Mouse (Mus musculus) intestine, postnatal 0 days (tissue): Measurements from ENCODE around the gene Ptpn7. TPM values are rescaled to one million over a fixed set of nuclear protein-coding genes. Genes with fewer than 3 reads are reported as not detected.
A peak's percentile ranks its signal among the peaks of the same experiment; 100 is the strongest.

Experiments
- ATAC-seq: fragments of 200-750 bp; cut with Nextera tagmentation; 2 replicates; pipeline ENCODE4 v1.8.0; 2017; ENCODE audit warnings: mild to moderate bottlenecking, moderate TSS enrichment, moderate library complexity
- H3K27ac ChIP-seq: fragments of 300-500 bp; sonication (generic); 2 replicates; pipeline ENCODE4 v1.5.1; 2014; ENCODE audit warnings: mild to moderate bottlenecking, low read depth, low read length, moderate library complexity
- H3K27me3 ChIP-seq: fragments of 300-500 bp; sonication (generic); replicated peaks from 2 replicates; pipeline ENCODE4 v1.6.1; 2014; ENCODE audit warnings: low read length, mixed read lengths; ENCODE audit not compliant: control insufficient read depth, insufficient read depth
- H3K36me3 ChIP-seq: fragments of 300-500 bp; sonication (generic); 2 replicates; pipeline ENCODE4 v1.6.1; 2014; ENCODE audit warnings: mild to moderate bottlenecking, moderate library complexity; ENCODE audit not compliant: control insufficient read depth, insufficient read depth
- H3K4me1 ChIP-seq: fragments of 300-500 bp; sonication (generic); replicated peaks from 2 replicates; pipeline ENCODE4 v1.6.1; 2014; ENCODE audit warnings: antibody characterized with exemption, low read length, mixed read lengths; ENCODE audit not compliant: control insufficient read depth, insufficient read depth
- H3K4me2 ChIP-seq: fragments of 300-500 bp; sonication (generic); replicated peaks from 2 replicates; pipeline ENCODE4 v1.6.1; 2014; ENCODE audit warnings: low read depth, mild to moderate bottlenecking, moderate library complexity
- H3K4me3 ChIP-seq: fragments of 300-500 bp; sonication (generic); 2 replicates; pipeline ENCODE4 v1.5.1; 2014; ENCODE audit warnings: low read depth, low read length
- H3K9ac ChIP-seq: fragments of 300-500 bp; sonication (generic); 2 replicates; pipeline ENCODE4 v1.6.1; 2014; ENCODE audit warnings: mild to moderate bottlenecking, low read depth, low read length
- H3K9me3 ChIP-seq: fragments of 300-500 bp; sonication (generic); 2 replicates; pipeline ENCODE4 v1.6.1; 2016; ENCODE audit warnings: mixed run types; ENCODE audit not compliant: control insufficient read depth
- CTCF ChIP-seq: sonication (generic); IDR thresholded peaks from 2 replicates; pipeline ENCODE4 v1.5.1; 2016; ENCODE audit warnings: low read depth, mild to moderate bottlenecking, control low read depth, antibody characterized with exemption, moderate library complexity
- WGBS: fragments of 180-500 bp; shearing (Covaris S2); extraction: QIAGEN DNeasy Blood & Tissue Kit; methylation state at CpG from one replicate; pipeline ENCODE4 v1.1.7; 2014; 5-methylcytosine and 5-hydroxymethylcytosine counted together
- polyA plus RNA-seq: library from polyadenylated mRNA; unstranded; fragments of >200 nt; fragmentation: Nextera tagmentation; extraction: Ambion mirVana; gene quantifications from 2 replicates; pipeline ENCODE4 v1.2.1, GENCODE M21; 2015

Gene Ptpn7
- polyA plus RNA-seq, 1 experiment from 2014 or later = 0.76 TPM

GRCm38 (mm10) chr1:135136500-135136899 is 4.0 kb downstream of the Ptpn7 start:
- Histone ChIP-seq H3K36me3 (no peaks in the 10 kb centered on the region), H3K9ac (no peak overlapping the region), H3K4me1 (no peaks in the 10 kb centered on the region), H3K9me3 (no peaks in the 10 kb centered on the region), H3K4me2 (no peak overlapping the region), H3K4me3 (no peak overlapping the region), H3K27ac (no peak overlapping the region), H3K27me3 (no peaks in the 10 kb centered on the region)
- 7% methylated on average over 1 of the region's 1 CpGs for WGBS
- no peak for ATAC-seq
- TF ChIP-seq CTCF = peak; percentile 99

DNA sequence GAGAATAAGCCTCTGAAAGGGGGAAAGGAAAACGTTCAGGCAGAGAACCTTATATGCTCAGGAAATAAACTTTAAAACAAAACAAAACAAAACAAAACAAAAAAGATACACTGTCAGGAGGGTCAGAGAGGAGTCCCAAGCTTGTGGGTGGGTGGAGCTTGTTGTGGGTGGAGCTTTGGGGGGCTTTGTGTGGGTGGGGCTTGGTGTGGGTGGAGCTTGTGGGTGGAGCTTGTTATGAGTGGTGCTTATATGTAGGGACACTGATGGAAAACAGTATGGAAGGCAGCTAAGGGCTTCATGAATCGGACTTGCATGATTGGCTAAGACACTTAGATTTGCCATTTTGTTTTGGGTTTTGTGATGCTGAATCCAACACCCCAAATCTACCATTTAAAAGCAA is 7.4 kb downstream of the Ptpn7 start:
- no peak overlapping the region for H3K4me3 ChIP-seq
- 64% methylated on average over 2 of the region's 2 CpGs for WGBS
- TF ChIP-seq CTCF = no peak
- no peak overlapping the region for H3K9ac ChIP-seq
- no peak for ATAC-seq
- H3K4me2 ChIP-seq = no peak overlapping the region
- no peak overlapping the region for H3K27ac ChIP-seq
- H3K9me3 ChIP-seq = no peaks in the 10 kb centered on the region
- H3K4me1 ChIP-seq = no peaks in the 10 kb centered on the region
- no peaks in the 10 kb centered on the region for H3K36me3 ChIP-seq
- H3K27me3 ChIP-seq = 0 out of 2 replicates have a peak, but pooled peaks cover 2% of the 10 kb centered on the region

GRCm38 (mm10) chr1:135142452-135142851 is 10.0 kb downstream of the Ptpn7 start:
- no peak overlapping the region for H3K4me2 ChIP-seq
- H3K27ac ChIP-seq = no peak overlapping the region
- no peak overlapping the region for H3K4me3 ChIP-seq
- H3K36me3 ChIP-seq = no peaks in the 10 kb centered on the region
- H3K9me3 ChIP-seq = no peaks in the 10 kb centered on the region
- peaks cover 2% of the 10 kb centered on the region; the same call in 1 of the 2 replicates for H3K27me3 ChIP-seq
- TF ChIP-seq CTCF = no peak
- ATAC-seq = no peak
- 58% methylated on average over 2 of the region's 2 CpGs for WGBS
- no peak overlapping the region for H3K9ac ChIP-seq
- H3K4me1 ChIP-seq = no peaks in the 10 kb centered on the region

- H3K27me3 ChIP-seq = peaks cover 2% of the 10 kb centered on the region; the same call in 1 of the 2 replicates
- H3K9me3 ChIP-seq = no peaks in the 10 kb centered on the region
- H3K4me3 ChIP-seq = no peak overlapping the region
- ATAC-seq = no peak
- H3K27ac ChIP-seq = no peak overlapping the region
- WGBS = 83% methylated on average over 2 of the region's 2 CpGs
- H3K9ac ChIP-seq = no peak overlapping the region
- H3K4me1 ChIP-seq = peaks cover 5% of the 10 kb centered on the region
- no peaks in the 10 kb centered on the region for H3K36me3 ChIP-seq
- no peak for TF ChIP-seq CTCF
- H3K4me2 ChIP-seq = no peak overlapping the region
Observed at GRCm38 (mm10) chr1:135143940-135144339, 11.4 kb downstream of the Ptpn7 start.

DNA sequence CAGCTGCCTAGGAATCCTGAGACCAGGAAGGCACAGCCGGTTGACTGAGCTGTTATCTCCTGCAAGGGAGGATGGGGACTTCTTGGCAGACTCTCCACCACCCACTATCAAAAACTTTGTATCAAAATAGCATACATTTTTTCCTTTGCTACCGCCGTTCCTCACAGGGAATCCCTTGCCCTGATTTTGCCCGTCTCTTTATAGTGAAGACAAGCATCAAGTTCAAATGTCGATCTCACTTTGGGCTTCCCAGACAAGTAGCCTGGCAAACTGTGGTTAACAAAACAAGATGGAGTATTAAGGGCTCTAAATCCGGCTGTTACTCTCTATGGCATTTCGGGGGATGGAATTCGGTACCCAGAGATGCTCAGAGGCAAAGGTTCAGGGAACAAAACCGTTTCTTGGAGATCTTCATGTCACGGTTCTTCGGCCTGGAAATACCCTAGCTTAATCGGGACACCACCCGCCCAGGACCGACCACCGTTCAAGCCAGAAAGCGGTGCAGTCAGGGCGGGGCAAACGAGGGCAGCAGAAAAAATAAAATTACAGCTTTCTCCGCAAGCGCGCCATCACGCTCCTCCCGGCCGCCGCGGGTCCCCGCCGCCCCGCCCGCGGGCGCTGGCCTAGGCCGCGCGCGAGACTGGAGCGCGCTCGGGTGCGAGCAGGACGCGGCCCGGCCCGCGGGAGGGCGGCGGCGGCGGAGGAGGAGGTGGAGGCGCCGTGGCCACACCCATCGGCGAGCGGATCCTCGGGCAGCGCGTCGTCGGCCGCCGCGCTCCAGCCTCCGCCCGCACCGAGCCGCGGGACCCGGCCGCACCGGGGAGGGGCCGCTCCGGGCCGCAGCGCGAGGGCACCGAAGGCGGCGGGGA is 13.8 kb downstream of the Ptpn7 start, which contains the start of gene Arl8a:
Gene Arl8a, plus strand, starts transcription at position 748 of the 869 bp plus-strand sequence.
- H3K36me3 ChIP-seq = no peaks in the 10 kb centered on the region
- ATAC-seq = peak; percentile 78
- no peak for TF ChIP-seq CTCF
- peak within 1 kb of the TSS; percentile 89 for H3K27ac ChIP-seq
- peak within 1 kb of the TSS; percentile 95 for H3K9ac ChIP-seq
- H3K4me1 ChIP-seq = peaks cover 8% of the 10 kb centered on the region
- H3K9me3 ChIP-seq = no peaks in the 10 kb centered on the region
- WGBS = under 1% methylated on average over 51 of the region's 78 CpGs
- H3K4me2 ChIP-seq = peak within 1 kb of the TSS; percentile 80
- H3K27me3 ChIP-seq = peaks cover 2% of the 10 kb centered on the region; the same call in 1 of the 2 replicates
- H3K4me3 ChIP-seq = peak within 1 kb of the TSS; percentile 90

- Histone ChIP-seq H3K4me2 (peak overlapping the region; percentile 80), H3K27ac (peak overlapping the region; percentile 89), H3K36me3 (0 out of 2 replicates have a peak, but pooled peaks cover 4% of the 10 kb centered on the region), H3K9me3 (no peaks in the 10 kb centered on the region), H3K9ac (peak overlapping the region; percentile 95), H3K4me3 (peak overlapping the region; percentile 90), H3K4me1 (peaks cover 8% of the 10 kb centered on the region), H3K27me3 (peaks cover 2% of the 10 kb centered on the region; the same call in 1 of the 2 replicates)
- under 1% methylated on average over 68 of the region's 69 CpGs for WGBS
- TF ChIP-seq CTCF = no peak
- peak; percentile 74 for ATAC-seq
Observed at GRCm38 (mm10) chr1:135146946-135147701, 14.6 kb downstream of the Ptpn7 start.
